Mouse (Mus musculus): ENCODE measurements around the gene Rbmxl1. TPM values are rescaled to one million over a fixed set of nuclear protein-coding genes. Genes with fewer than 3 reads are reported as not detected.
"Not testable (repeated sequence)": the region's sequence is repeated elsewhere in the genome, so short reads cannot be mapped to it uniquely, and the experiment has no call there.

The Rbmxl1 gene
- polyA plus RNA-seq, 2 experiments: 146 to 203 TPM

GRCm38 (mm10) chr8:78509273-78510031 is 754 bp upstream of the Rbmxl1 start, which contains the start of gene Slc10a7:
Gene Slc10a7, plus strand, starts transcription at chr8:78509346.
- peak; percentile 88 for DNase-seq (ENCODE audit: low spot score)
- no peak; the same call in 1 of the 2 replicates for TF ChIP-seq POLR2A (IDR thresholded peaks at IDR 0.05; ENCODE audit: borderline replicate concordance, extremely low read depth, insufficient read depth, insufficient read length)
- no peaks in the 10 kb centered on the region for H3K27me3 ChIP-seq (ENCODE audit: control insufficient read depth, insufficient read depth, low read length)
- peak within 1 kb of the TSS; percentile 93 for H3K4me3 ChIP-seq (replicated peaks; ENCODE audit: low read length)
- H3K4me1 ChIP-seq (ENCODE audit: control insufficient read depth, insufficient read depth, low read length): peaks cover 15% of the 10 kb centered on the region
- under 1% methylated on average over 43 of the region's 51 CpGs for WGBS
- ATAC-seq (ENCODE audit: low FRiP score, low read depth): peak; percentile 93
- H3K36me3 ChIP-seq (ENCODE audit: control insufficient read depth, insufficient read depth, low read length): peaks cover 14% of the 10 kb centered on the region
- peak within 1 kb of the TSS; percentile 92 for H3K27ac ChIP-seq (replicated peaks; ENCODE audit: low read depth, low read length)
- peak within 1 kb of the TSS; percentile 82 for H3K4me2 ChIP-seq (replicated peaks; ENCODE audit: low read depth, low read length, severe bottlenecking)
- H3K9ac ChIP-seq (ENCODE audit: low read depth, low read length, severe bottlenecking): peak within 1 kb of the TSS; percentile 99
- no peaks in the 10 kb centered on the region for H3K9me3 ChIP-seq (ENCODE audit: control insufficient read depth, low read length)

- WGBS: 5% methylated on average over 31 of the region's 38 CpGs
- TF ChIP-seq POLR2A (IDR thresholded peaks at IDR 0.05; ENCODE audit: borderline replicate concordance, extremely low read depth, insufficient read depth, insufficient read length): no peak
- Histone ChIP-seq H3K4me3 (replicated peaks; ENCODE audit: low read length) (peak overlapping the region; percentile 93), H3K36me3 (ENCODE audit: control insufficient read depth, insufficient read depth, low read length) (peaks cover 26% of the 10 kb centered on the region), H3K27me3 (ENCODE audit: control insufficient read depth, insufficient read depth, low read length) (no peaks in the 10 kb centered on the region), H3K4me2 (replicated peaks; ENCODE audit: low read depth, low read length, severe bottlenecking) (peak overlapping the region; percentile 82), H3K9me3 (ENCODE audit: control insufficient read depth, low read length) (no peaks in the 10 kb centered on the region), H3K9ac (ENCODE audit: low read depth, low read length, severe bottlenecking) (peak overlapping the region; percentile 99), H3K27ac (replicated peaks; ENCODE audit: low read depth, low read length) (peak overlapping the region; percentile 92), H3K4me1 (ENCODE audit: control insufficient read depth, insufficient read depth, low read length) (peaks cover 15% of the 10 kb centered on the region)
- peak; percentile 57 for DNase-seq (ENCODE audit: low spot score)
- ATAC-seq (ENCODE audit: low FRiP score, low read depth): peak; percentile 35
These were observed 549 bp downstream of the Rbmxl1 start for GRCm38 (mm10) chr8:78507979-78508718.

- H3K9ac ChIP-seq (ENCODE audit: low read depth, low read length, severe bottlenecking): no peak overlapping the region
- ATAC-seq (ENCODE audit: low FRiP score, low read depth) (no peak), DNase-seq (ENCODE audit: low spot score) (no peak)
- H3K4me2 ChIP-seq (replicated peaks; ENCODE audit: low read depth, low read length, severe bottlenecking): no peak overlapping the region
- H3K9me3 ChIP-seq (ENCODE audit: control insufficient read depth, low read length): no peaks in the 10 kb centered on the region
- H3K4me3 ChIP-seq (replicated peaks; ENCODE audit: low read length): no peak overlapping the region
- 0 out of 2 replicates have a peak, but pooled peaks cover 5% of the 10 kb centered on the region for H3K4me1 ChIP-seq (ENCODE audit: control insufficient read depth, insufficient read depth, low read length)
- H3K36me3 ChIP-seq (ENCODE audit: control insufficient read depth, insufficient read depth, low read length): peaks cover 27% of the 10 kb centered on the region
- no peak for TF ChIP-seq POLR2A (IDR thresholded peaks at IDR 0.05; ENCODE audit: borderline replicate concordance, extremely low read depth, insufficient read depth, insufficient read length)
- H3K27ac ChIP-seq (replicated peaks; ENCODE audit: low read depth, low read length): no peak overlapping the region
- WGBS: 83% methylated on average over 2 of the region's 2 CpGs
- H3K27me3 ChIP-seq (ENCODE audit: control insufficient read depth, insufficient read depth, low read length): no peaks in the 10 kb centered on the region
These were observed 6.0 kb downstream of the Rbmxl1 start for GRCm38 (mm10) chr8:78502706-78503105.

GRCm38 (mm10) chr8:78496273-78496672 is 12.4 kb downstream of the Rbmxl1 start:
- H3K4me2 ChIP-seq (replicated peaks; ENCODE audit: low read depth, low read length, severe bottlenecking); H3K4me3 ChIP-seq (replicated peaks; ENCODE audit: low read length); H3K36me3 ChIP-seq (ENCODE audit: control insufficient read depth, insufficient read depth, low read length); H3K27ac ChIP-seq (replicated peaks; ENCODE audit: low read depth, low read length); H3K9ac ChIP-seq (ENCODE audit: low read depth, low read length, severe bottlenecking); DNase-seq (ENCODE audit: low spot score); H3K9me3 ChIP-seq (ENCODE audit: control insufficient read depth, low read length); H3K4me1 ChIP-seq (ENCODE audit: control insufficient read depth, insufficient read depth, low read length); H3K27me3 ChIP-seq (ENCODE audit: control insufficient read depth, insufficient read depth, low read length); ATAC-seq (ENCODE audit: low FRiP score, low read depth): not testable (repeated sequence)
- 89% methylated on average over 3 of the region's 3 CpGs for WGBS

GRCm38 (mm10) chr8:78493031-78493430 is 15.7 kb downstream of the Rbmxl1 start:
- H3K4me2 ChIP-seq (replicated peaks; ENCODE audit: low read depth, low read length, severe bottlenecking): no peak overlapping the region
- H3K9me3 ChIP-seq (ENCODE audit: control insufficient read depth, low read length): no peaks in the 10 kb centered on the region
- H3K27ac ChIP-seq (replicated peaks; ENCODE audit: low read depth, low read length): no peak overlapping the region
- 57% methylated on average over 2 of the region's 2 CpGs for WGBS
- no peak overlapping the region for H3K9ac ChIP-seq (ENCODE audit: low read depth, low read length, severe bottlenecking)
- ATAC-seq (ENCODE audit: low FRiP score, low read depth): no peak
- DNase-seq (ENCODE audit: low spot score): no peak
- no peak for TF ChIP-seq POLR2A (IDR thresholded peaks at IDR 0.05; ENCODE audit: borderline replicate concordance, extremely low read depth, insufficient read depth, insufficient read length)
- H3K4me1 ChIP-seq (ENCODE audit: control insufficient read depth, insufficient read depth, low read length): no peaks in the 10 kb centered on the region
- H3K4me3 ChIP-seq (replicated peaks; ENCODE audit: low read length): no peak overlapping the region
- H3K27me3 ChIP-seq (ENCODE audit: control insufficient read depth, insufficient read depth, low read length): no peaks in the 10 kb centered on the region
- H3K36me3 ChIP-seq (ENCODE audit: control insufficient read depth, insufficient read depth, low read length): no peaks in the 10 kb centered on the region

Measured in limb, embryonic 14.5 days (tissue).